Mouse (Mus musculus): Measurements from ENCODE around the gene Arl14ep. TPM values are rescaled to one million over a fixed set of nuclear protein-coding genes. Genes with fewer than 3 reads are reported as not detected.

Gene Arl14ep
- 4.0 and 6.1 TPM in 2 replicates for polyA plus RNA-seq (2012; rRNA removed; ENCODE audit: low replicate concordance)

DNA sequence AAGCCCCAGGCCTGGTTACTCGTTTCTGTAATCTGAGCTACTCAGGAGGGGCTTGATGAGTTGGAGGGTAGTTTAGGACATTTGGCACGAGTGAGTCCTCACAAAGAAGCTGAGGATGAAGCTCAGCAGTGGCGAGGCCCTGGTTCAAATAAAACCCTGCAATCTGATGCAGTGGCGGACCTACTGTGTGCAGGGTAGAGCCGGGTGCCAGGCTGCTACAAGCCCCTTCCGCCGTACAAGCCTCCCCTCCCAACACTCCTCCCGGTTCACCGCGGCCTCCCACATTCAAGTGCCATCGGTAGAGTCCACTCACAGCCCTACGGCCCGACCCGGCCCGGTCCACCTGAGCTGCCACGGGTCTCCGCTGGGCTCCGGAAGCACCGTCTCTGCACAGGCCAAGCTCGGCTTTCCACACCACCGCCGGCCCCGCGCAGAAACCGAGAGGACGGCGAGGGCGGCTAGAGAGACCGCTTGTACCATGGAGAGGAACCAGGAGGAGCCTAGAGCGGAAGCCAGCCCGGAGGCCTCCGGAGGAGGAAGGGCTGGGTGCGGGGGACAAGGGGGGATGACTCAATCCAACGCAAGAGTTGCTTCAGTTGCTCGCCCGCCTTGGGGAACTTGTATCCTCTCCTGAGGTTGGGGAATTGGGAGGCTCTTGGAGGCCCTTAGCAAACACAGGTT is at the start of gene Arl14ep:
Gene Arl14ep, minus strand, starts transcription at position 466 of the 681 bp plus-strand sequence.

Other genes starting within 250 kb of the Arl14ep start
- not detected in 2 replicates for gene Fshb, start 85.2 kb upstream of the Arl14ep start, polyA plus RNA-seq (2012; rRNA removed; ENCODE audit: low replicate concordance)

Data from mammary gland, adult 2 months (tissue).